Mouse (Mus musculus): Measurements from ENCODE around the gene P2rx3.

GRCm38 (mm10) chr2:85022043-85022442 is 15.2 kb downstream of the P2rx3 start:
- TF ChIP-seq CTCF (IDR thresholded peaks at IDR 0.05; ENCODE audit: borderline replicate concordance, insufficient read depth, low read length) = peak; percentile 81
- TF ChIP-seq POLR2A (IDR thresholded peaks at IDR 0.05; ENCODE audit: low read depth, low read length) = no peak

Measured in embryonic fibroblast, embryonic 13.5 days (primary cell).